Mouse (Mus musculus) MEL (cell line): Measurements from ENCODE around the gene BC034090.
A peak's percentile ranks its signal among the peaks of the same experiment; 100 is the strongest.

Source experiments
- BHLHE40 ChIP-seq: IDR thresholded peaks from 2 replicates; pipeline ENCODE4 v1.6.1; 2012; ENCODE audit warnings: low read depth, mild to moderate bottlenecking, inconsistent platforms, low read length, improper control_type of control experiment, borderline replicate concordance
- CTCF ChIP-seq, 3 experiments: IDR thresholded peaks in 2 of 3; conservative IDR thresholded peaks in 1 of 3; 2 replicates each; pipeline ENCODE4 v1.5.1; 2011 to 2012; ENCODE audit warnings: low read length in 3 of 3, low read depth in 2 of 3, mild to moderate bottlenecking in 2 of 3, improper control_type of control experiment in 1 of 3, inconsistent platforms in 1 of 3, mixed read lengths in 1 of 3, moderate library complexity in 1 of 3; ENCODE audit not compliant: control insufficient read depth in 1 of 3, insufficient read depth in 1 of 3, poor library complexity in 1 of 3, severe bottlenecking in 1 of 3
- HCFC1 ChIP-seq: IDR thresholded peaks from 2 replicates; pipeline ENCODE4 v1.6.1; 2012; ENCODE audit warnings: low read depth, mild to moderate bottlenecking, inconsistent platforms, low read length, improper control_type of control experiment, moderate library complexity
- KAT2A ChIP-seq: conservative IDR thresholded peaks from 2 replicates; pipeline ENCODE4 v1.6.1; 2012; ENCODE audit warnings: low read depth, low read length, improper control_type of control experiment, inconsistent platforms
- SMC3 ChIP-seq: IDR thresholded peaks from 2 replicates; pipeline ENCODE4 v1.6.1; 2011; ENCODE audit warnings: low read depth, low read length, improper control_type of control experiment
- USF1 ChIP-seq: IDR thresholded peaks from 2 replicates; pipeline ENCODE4 v1.6.1; 2014; ENCODE audit warnings: low read depth, mild to moderate bottlenecking, inconsistent platforms, low read length, improper control_type of control experiment, moderate library complexity

DNA sequence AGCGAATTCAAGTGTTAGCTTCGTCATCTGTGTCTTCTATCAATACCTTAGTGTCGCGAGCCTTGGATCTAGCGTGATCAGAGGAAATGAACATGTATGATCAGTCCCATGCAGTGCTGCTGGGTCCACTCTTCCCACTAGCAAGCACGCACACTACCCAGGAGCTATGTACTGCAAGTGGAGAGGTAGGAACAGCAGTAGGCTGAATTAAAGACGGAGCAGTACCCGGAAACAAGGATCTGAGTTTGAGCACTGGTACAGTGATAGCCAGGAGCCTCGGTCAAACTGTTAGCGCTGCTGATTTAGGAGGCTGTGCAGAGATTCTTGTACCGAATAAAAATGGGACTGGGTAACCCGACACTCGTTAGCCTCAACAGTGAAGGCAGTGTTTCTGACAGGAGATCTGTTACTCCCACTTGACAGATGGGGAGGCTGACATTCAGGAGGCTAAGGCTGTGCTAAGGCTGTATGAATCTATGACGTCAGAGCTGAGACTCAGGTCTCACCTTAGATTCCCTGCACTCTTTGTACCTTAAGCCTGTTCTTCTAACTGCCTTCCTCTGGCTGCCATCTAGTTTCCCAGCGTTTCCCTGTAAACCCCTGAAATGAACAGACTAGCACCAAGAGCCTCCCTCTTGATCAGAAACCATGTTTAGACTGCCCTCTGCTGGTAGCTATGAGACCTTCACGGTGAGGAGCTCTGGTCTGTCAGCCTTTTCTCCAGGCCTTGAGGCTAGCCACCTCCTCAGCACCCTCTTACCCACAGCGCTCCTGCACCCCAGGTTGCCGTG, 37.0 kb upstream of the BC034090 start:
- TF ChIP-seq BHLHE40, result no peak
- peak; percentile 77 to 86 (median 79) for TF ChIP-seq CTCF (IDR thresholded peaks at IDR 0.05 in 2 of 3, conservative IDR thresholded peaks at IDR 0.05 in 1 of 3; ENCODE audit: control insufficient read depth in 1 of 3, insufficient read depth in 1 of 3, low read depth in 2 of 3, low read length in 3 of 3, poor library complexity in 1 of 3, severe bottlenecking in 1 of 3)
- TF ChIP-seq SMC3, result peak; percentile 87
- TF ChIP-seq KAT2A, result no peak
- TF ChIP-seq USF1, result no peak
- no peak for TF ChIP-seq HCFC1
